Mouse (Mus musculus) gastrocnemius, adult 18-20 months (tissue): ENCODE results near the gene Abtb1. TPM values are rescaled to one million over a fixed set of nuclear protein-coding genes. Genes with fewer than 3 reads are reported as not detected.

Experiments used
- DNase-seq: peaks from one replicate; pipeline ENCODE4 v3.0.0; 2021; ENCODE audit warnings: low spot score
- long read RNA-seq, 2 experiments: library from polyadenylated mRNA; stranded (forward); transcript quantifications; one replicate each; pipeline ENCODE4 v2.0.0; 2021
- total RNA-seq, 2 experiments: library from RNA; stranded (reverse); gene quantifications; 2 replicates each; pipeline ENCODE4 v1.2.3; 2021

Abtb1 gene
- 10 to 100 TPM; 20.6 to 23.2 TPM for total RNA-seq
- long read RNA-seq, experiment 1, transcript Abtb1-201 (12 exons, 1,845 nt): major isoform, 47 of 61 reads
- long read RNA-seq, experiment 1, partial matches to known transcripts: 3 of 61 reads
- long read RNA-seq, experiment 1, other reads (novel, unspliced or antisense): 11 of 61 reads
- long read RNA-seq, experiment 2, transcript Abtb1-201 (12 exons, 1,845 nt): major isoform, 35 of 48 reads
- long read RNA-seq, experiment 2, partial matches to known transcripts: 2 of 48 reads
- long read RNA-seq, experiment 2, other reads (novel, unspliced or antisense): 9 of 48 reads

GRCm38 (mm10) chr6:88841781-88842689, at the start of gene Abtb1:
TSS of gene Abtb1 (minus strand) at chr6:88841984.
- DNase-seq: peak; percentile 100

DNA sequence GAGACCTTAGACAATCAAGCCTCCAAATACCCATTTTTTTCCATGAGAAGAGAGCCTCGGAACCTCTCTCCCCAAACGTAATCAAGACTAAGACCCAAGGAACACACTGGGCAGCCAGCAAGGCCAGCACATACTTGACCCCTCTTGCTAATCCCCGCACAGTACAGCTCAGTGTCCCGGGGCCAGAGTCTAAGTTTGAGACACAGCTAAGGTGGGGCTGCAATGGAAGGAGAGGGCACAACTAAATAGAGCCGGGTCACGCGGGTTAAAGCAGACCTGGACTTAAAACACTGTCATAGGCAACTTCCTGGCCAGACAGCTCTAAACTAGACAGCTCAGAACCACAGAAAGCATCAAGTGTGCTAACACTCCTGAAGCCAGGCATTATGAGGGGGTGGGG, 49.0 kb upstream of the Abtb1 start:
- DNase-seq: no peak

DNA sequence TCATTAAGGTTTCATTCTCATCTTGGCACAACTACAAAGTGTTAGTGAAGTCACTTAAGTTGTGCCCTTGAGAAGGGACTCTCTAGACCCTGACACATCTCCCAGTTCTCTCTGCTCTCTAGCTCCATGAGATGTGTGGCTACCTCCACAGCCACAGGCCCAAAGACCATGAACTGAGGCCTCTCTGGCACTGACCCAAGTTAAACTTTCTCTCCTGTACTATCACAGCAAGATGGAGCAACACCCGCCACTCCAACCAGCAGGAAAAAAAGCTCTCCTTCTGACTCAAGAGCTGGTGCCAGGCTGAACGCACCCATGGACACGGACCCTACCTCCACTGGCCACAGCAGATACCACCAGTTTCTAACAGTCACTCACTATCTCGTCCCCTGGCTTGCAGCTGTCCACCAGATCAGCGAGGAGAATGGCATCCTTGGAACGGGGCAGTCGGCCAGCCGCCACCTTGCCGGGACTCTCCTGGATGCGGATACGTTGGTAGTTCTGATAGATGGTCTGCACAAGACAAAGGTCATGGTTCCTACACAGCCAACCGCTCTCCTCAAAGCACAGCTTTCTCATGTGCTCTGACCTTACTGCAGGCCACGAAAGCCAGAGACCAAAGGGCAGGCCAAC, 47.7 kb upstream of the Abtb1 start:
- no peak for DNase-seq

- no peak for DNase-seq
Observed at GRCm38 (mm10) chr6:88886417-88886967, 44.7 kb upstream of the Abtb1 start.

DNA sequence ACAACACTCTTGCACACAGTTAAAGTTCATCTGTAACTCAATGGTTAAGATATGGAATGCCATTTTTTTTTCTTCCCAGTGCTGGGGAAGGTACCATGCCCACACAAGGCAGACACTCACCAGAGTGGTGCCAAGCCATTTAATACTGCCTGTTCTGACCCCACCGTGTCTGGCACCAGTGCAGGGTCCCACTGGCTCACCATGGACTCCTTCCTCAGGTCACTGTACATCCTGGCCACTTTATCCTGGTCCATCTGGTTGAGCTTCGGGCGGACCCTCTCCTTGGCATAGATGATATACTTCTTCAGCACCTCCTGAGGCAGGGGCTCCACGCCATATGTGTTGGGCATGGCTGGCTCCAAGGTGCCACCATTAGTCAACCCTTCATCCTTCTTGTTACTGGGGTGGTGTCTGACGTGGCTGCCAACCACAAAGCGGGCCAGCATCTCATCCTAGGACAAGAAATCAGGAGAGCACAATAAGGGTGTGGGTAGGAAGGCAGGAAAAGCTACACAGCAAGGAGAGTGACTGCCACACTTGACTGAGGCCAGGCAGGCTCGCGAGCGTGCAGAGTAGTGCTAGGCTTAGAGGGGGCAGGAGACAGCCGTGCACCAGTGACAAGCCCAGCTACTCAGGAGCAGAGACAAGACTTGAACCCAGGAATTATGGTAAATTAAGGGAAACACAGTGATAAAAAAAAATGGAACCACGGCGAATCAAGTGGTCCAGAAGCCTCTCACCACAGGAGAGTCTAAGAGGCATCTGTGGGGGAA, 44.0 kb upstream of the Abtb1 start:
- no peak for DNase-seq

GRCm38 (mm10) chr6:88884690-88885089, 42.9 kb upstream of the Abtb1 start:
- DNase-seq: no peak

GRCm38 (mm10) chr6:88884195-88884594, 42.4 kb upstream of the Abtb1 start:
- DNase-seq: no peak

DNA sequence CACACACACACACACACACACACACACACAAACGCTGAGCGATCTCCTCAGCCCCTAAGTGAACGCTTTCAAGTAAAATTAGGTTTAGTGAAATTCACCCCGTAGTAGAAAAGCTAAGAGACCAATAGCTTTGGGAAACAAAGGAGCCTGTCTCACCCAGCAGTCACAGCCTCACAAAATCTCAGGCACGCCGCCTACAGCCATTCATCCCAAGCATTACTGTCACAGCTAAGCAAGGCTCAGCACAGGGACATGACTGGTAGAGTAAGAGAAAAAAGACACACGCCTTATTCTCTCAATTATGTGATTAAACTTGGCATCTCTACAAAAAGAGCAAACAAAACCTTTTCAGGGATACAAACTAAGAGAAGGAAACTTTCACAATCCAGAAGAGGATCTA, 39.5 kb upstream of the Abtb1 start:
- DNase-seq: no peak

DNA sequence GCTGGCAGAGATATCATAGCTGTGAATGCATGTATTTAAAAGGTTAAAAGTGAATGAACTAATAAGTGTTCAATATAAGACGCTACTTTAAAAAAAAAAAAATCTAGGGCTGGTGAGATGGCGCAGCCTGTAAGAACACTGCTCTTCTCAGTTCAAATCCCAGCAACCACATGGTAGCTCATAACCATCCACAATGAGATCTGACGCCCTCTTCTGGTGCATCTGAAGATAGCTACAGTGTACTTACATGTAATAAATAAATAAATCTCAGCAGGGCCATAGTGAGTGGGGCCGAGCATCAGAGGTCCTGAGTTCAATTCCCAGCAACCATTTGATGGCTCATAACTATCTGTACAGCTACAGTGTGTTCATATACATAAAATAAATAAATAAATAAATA, 37.7 kb upstream of the Abtb1 start:
- no peak for DNase-seq

DNA sequence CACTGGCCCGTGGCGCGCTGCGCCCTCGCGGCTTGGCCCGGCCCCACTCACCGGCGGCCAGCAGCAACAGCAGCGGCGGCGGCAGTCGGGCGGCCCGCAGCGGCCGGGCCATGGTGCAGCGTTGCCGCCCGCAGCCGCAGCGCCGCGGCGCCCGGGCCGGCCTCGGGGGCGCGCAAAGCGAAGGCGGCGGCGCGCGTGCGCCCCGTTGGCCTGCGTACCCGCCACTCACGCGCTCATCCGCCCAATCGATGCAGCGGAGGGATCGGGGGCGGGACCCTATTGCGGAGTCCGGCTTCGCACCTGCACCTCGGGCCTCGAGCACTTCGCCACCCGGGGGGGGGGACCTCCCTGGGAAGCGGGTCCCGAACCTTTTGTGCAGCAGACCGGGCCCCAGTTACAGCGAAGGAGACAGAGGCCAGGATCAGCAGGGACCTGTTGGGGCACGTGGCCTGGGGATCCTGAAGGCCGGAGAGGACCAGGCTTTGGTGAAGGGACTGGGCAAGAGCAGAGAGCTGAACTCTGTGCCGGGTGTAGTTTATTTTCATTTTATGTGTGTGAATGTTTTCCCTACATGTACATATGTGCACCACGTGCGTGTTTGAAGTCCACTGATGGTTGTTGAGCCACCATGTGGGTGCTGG, 33.2 kb upstream of the Abtb1 start, which contains the start of gene Podxl2:
Gene Podxl2 (minus strand): TSS at position 177 of the 641 bp plus-strand sequence.
- DNase-seq: peak; percentile 71

DNA sequence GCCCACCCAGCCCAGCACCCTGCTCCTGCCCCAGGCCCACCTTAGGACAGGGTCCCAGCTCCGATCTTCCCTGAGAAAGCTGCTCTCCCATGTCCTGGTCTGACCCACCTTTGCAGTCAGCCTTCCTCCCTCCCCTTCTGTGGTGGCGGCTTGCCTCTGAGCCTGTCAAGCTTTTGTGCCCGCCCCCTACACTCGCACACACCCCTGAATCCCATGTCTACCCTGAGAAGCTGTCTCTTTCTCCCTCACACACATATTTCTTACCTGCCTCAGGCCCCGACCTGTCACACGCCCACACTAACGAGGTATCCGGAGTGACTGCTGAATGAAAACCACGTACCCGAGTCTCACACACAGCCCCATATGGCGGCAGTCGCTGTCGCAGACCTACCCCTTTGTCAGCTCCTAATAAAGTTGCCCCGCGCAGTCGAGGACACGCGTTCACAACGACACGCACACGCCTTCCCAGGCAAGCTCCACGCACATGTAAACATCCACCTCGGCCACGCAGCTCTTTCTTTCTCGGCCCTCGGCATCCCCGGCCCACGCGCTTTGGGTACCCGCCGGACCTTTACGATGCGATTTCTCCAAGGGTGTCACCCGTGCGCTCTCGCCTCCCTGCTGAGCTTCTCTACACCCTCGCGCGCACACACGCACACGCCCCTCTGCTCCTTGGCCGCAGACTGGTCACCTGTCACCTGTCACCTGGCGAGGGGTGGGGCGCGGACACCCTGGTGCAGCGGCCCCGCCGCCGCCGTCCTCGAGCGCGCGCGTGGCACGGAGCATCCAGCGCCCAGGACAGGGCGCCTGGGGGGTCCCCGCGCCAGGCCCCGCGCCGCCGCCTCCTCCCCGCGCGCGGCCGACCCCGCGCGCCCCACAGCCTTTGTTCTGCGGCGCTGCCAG, 32.4 kb upstream of the Abtb1 start:
- no peak for DNase-seq

GRCm38 (mm10) chr6:88872811-88873210, 31.0 kb upstream of the Abtb1 start:
- DNase-seq: no peak

DNA sequence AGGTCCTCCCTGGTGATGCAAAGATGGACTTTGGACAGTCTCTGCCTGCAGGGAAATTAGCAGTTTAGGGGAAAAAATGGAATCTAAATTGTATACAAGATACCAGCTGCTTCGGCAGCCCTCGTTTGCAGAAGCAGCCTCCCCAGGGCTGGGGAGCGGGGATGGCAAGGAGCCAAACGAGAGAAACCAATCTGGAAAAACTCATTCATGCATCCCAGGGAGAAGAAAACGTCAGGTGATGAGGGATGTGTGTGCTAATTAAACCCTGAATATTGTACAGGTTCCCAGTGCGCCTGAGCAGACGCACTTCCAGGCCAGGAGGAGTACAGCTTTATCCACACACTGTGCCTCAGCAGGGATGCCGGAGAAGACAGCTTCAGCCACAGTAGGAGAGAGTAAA, 29.8 kb upstream of the Abtb1 start:
- DNase-seq: no peak

DNA sequence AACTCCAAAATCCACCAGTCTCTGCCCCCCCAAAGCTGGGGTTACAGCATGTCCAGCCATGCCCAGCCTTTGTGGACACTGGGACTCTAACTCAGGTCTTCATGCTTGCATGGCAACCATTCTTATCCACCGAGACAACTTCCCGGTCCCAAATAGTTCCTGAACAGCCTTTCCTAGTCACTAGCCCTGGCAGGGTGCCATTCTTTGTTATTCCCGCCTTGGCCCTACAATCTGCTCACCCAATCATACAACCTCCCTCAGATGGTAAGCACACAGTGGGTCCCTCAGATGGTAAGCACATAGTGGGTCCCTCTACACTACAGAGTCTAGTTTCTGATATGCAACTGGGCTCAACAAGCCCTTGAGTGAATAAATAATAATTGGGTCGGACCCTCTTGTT, 28.8 kb upstream of the Abtb1 start:
- DNase-seq: no peak

DNA sequence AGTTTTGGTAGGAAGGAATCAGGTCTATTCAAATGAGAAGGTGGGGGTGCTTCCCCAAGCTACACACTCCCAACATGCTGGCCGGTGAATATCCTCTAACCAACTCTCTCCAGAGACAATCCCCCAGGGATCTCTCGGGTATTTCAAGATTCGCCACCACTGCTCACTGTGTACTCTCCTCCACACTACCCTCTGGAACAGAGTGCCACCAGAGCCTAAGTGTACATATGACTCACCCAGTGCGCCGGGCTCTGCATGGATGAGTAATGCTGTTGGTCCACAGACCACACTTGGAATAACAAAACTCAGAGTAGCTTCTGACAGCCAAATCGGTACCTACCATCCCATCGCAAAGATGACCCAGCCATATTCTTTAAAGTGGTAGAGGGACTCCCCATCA, 27.7 kb upstream of the Abtb1 start:
- no peak for DNase-seq

GRCm38 (mm10) chr6:88865704-88866103, 23.9 kb upstream of the Abtb1 start:
- DNase-seq: no peak

GRCm38 (mm10) chr6:88860914-88861313, 19.1 kb upstream of the Abtb1 start:
- DNase-seq: no peak

GRCm38 (mm10) chr6:88858341-88858740, 16.6 kb upstream of the Abtb1 start:
- DNase-seq: peak; percentile 40

- no peak for DNase-seq
Observed at GRCm38 (mm10) chr6:88857830-88858229, 16.0 kb upstream of the Abtb1 start.

DNA sequence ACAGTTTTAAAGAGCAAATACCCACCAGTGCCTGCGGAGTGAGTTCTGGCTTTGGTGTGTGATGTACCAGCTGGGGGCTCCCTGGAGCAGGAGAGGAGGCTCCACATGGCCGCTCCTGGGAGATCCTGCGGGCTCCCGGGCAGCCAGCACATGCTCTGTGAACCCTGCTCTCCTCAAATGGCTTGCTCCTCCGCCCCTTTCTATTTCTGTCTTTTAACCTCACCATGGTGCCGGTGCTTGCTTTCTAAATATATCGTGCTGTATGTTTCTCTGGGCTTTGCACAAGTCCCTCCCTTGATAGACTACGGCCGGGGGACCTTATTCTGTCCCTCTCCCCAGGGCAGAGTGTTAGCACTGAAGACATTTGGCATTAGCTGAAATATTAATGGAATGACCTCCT, 15.5 kb upstream of the Abtb1 start:
- DNase-seq: peak; percentile 85
